Mouse (Mus musculus) stomach, postnatal 0 days (tissue): ENCODE results near the gene Fam173a. TPM values are rescaled to one million over a fixed set of nuclear protein-coding genes. Genes with fewer than 3 reads are reported as not detected.
"Not testable (repeated sequence)": the region's sequence is repeated elsewhere in the genome, so short reads cannot be mapped to it uniquely, and the experiment has no call there.

ENCODE experiments used
- ATAC-seq: fragments of 200-750 bp; cut with Nextera tagmentation; 2 replicates; pipeline ENCODE4 v1.8.0; 2017; ENCODE audit not compliant: low FRiP score, low TSS enrichment
- DNase-seq: peaks from one replicate; pipeline ENCODE4 v3.0.0-alpha.2; 2016; ENCODE audit warnings: low spot score
- H3K27ac ChIP-seq: fragments of 300-500 bp; sonication (generic); replicated peaks from 2 replicates; pipeline ENCODE4 v1.5.1; 2014; ENCODE audit warnings: mild to moderate bottlenecking, control low read depth
- H3K27me3 ChIP-seq: fragments of 300-500 bp; sonication (generic); 2 replicates; pipeline ENCODE4 v1.6.1; 2014; ENCODE audit warnings: low read length; ENCODE audit not compliant: control insufficient read depth, insufficient read depth
- H3K36me3 ChIP-seq: fragments of 300-500 bp; sonication (generic); 2 replicates; pipeline ENCODE4 v1.6.1; 2014; ENCODE audit warnings: low read length, mixed read lengths; ENCODE audit not compliant: control insufficient read depth, insufficient read depth
- H3K4me1 ChIP-seq: fragments of 300-500 bp; sonication (generic); replicated peaks from 2 replicates; pipeline ENCODE4 v1.6.1; 2014; ENCODE audit warnings: antibody characterized with exemption; ENCODE audit not compliant: control insufficient read depth, insufficient read depth
- H3K4me2 ChIP-seq: fragments of 300-500 bp; sonication (generic); replicated peaks from 2 replicates; pipeline ENCODE4 v1.6.1; 2014; ENCODE audit warnings: low read depth, mild to moderate bottlenecking, control low read depth, moderate library complexity
- H3K4me3 ChIP-seq: fragments of 300-500 bp; sonication (generic); 2 replicates; pipeline ENCODE4 v1.5.1; 2014; ENCODE audit warnings: low read depth, low read length, control low read depth
- H3K9ac ChIP-seq: fragments of 300-500 bp; sonication (generic); 2 replicates; pipeline ENCODE4 v1.6.1; 2014; ENCODE audit warnings: mild to moderate bottlenecking, low read length, control low read depth, mixed read lengths
- H3K9me3 ChIP-seq: fragments of 300-500 bp; sonication (generic); 2 replicates; pipeline ENCODE4 v1.6.1; 2016; ENCODE audit warnings: low read length; ENCODE audit not compliant: control insufficient read depth
- CTCF ChIP-seq: IDR thresholded peaks from 2 replicates; pipeline ENCODE4 v1.5.1; 2016; ENCODE audit warnings: antibody characterized with exemption, low read depth, mild to moderate bottlenecking, moderate library complexity
- EP300 ChIP-seq: optimal IDR thresholded peaks from 2 replicates; pipeline ENCODE3; 2016; ENCODE audit warnings: antibody characterized with exemption
- WGBS: fragments of 180-500 bp; shearing (Covaris S2); extraction: QIAGEN DNeasy Blood & Tissue Kit; methylation state at CpG from one replicate; pipeline ENCODE4 v1.1.7; 2014; 5-methylcytosine and 5-hydroxymethylcytosine counted together
- microRNA-seq: library from miRNA; unstranded; fragments of <30 nt; microRNA quantifications from one replicate; pipeline ENCODE4, GENCODE M21; 2016
- polyA plus RNA-seq: library from polyadenylated mRNA; unstranded; fragments of >200 nt; fragmentation: Nextera tagmentation; extraction: Ambion mirVana; gene quantifications from 2 replicates; pipeline ENCODE4 v1.2.1, GENCODE M21; 2015

Fam173a gene
- polyA plus RNA-seq, 1 experiment from 2014 or later = 91.0 TPM

DNA sequence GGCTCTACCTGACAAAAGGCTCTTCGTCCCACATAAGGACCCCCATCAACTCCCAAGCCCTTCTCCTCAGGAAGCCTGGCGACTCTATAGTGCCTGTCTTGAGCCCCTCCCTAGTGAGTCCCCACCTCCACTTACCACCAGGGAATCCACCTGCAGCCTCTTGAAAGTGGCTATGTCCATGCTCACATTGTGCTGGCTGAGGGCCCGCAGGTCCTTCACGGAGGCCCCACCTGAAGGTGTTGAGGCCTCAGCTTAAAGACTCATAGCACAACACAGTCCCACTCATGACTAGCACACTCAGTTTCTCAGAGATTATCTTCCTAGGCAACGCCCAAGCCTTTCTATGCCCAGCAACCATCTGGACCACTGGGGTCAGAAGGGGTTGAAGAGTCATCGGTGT lies 43.4 kb downstream of the Fam173a start:
- TF ChIP-seq EP300 (no peak), CTCF (no peak)
- Histone ChIP-seq H3K4me1 (no peaks in the 10 kb centered on the region), H3K9me3 (no peaks in the 10 kb centered on the region), H3K4me2 (no peak overlapping the region), H3K27me3 (no peaks in the 10 kb centered on the region), H3K9ac (no peak overlapping the region), H3K4me3 (no peak overlapping the region), H3K36me3 (no peaks in the 10 kb centered on the region), H3K27ac (no peak overlapping the region)
- DNase-seq (no peak), ATAC-seq (no peak)
- 79% methylated on average over 6 of the region's 6 CpGs for WGBS

DNA sequence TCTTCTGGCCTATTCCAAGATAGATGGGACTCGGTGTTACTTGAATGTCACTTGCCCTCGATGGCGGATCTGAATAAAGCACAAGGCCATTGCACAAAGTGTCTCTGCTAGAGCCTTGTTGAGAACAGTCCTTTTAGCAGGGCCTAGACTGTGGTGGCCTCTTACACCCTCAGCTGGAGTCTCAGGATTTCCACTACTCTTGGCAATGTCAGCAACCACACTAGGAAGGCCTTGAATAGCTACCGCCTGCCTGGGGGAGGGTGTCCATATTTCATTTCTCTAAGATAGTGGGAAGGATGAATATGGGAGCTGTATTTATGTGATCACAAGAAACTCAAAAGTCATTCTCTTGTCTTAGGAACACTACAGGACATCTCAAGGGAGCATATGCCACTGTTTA lies 44.5 kb downstream of the Fam173a start:
- Histone ChIP-seq H3K36me3 (no peaks in the 10 kb centered on the region), H3K4me3 (no peak overlapping the region), H3K27me3 (no peaks in the 10 kb centered on the region), H3K4me1 (no peaks in the 10 kb centered on the region), H3K9me3 (no peaks in the 10 kb centered on the region), H3K9ac (no peak overlapping the region), H3K27ac (no peak overlapping the region), H3K4me2 (no peak overlapping the region)
- 88% methylated on average over 4 of the region's 4 CpGs for WGBS
- DNase-seq (no peak), ATAC-seq (no peak)
- TF ChIP-seq CTCF = no peak
- no peak for TF ChIP-seq EP300

DNA sequence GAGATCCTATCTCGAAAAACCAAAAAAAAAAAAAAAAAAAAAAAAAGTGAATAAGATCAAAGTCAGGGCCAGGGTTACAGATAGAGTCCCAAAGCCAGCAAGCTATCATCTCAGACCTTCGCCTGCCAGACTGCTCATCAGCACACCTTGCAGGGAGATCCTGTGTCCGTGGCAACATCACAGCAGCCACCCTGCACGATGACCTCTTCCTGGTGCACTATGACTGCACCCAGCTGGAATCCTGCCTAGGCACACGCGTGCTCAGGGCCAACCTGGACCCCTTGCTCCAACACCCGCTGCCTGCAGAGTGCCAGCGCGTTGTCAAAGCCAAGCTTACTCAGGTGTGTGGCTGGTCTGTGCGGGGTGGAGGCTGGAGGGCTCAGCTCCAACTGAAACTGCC lies 48.4 kb downstream of the Fam173a start:
- H3K9ac ChIP-seq = no peak overlapping the region
- H3K9me3 ChIP-seq = no peaks in the 10 kb centered on the region
- no peak for ATAC-seq
- TF ChIP-seq CTCF = no peak
- no peak for TF ChIP-seq EP300
- H3K36me3 ChIP-seq = no peaks in the 10 kb centered on the region
- H3K4me3 ChIP-seq = no peak overlapping the region
- no peak overlapping the region for H3K4me2 ChIP-seq
- H3K27ac ChIP-seq = no peak overlapping the region
- 69% methylated on average over 10 of the region's 10 CpGs for WGBS
- H3K4me1 ChIP-seq = no peaks in the 10 kb centered on the region
- H3K27me3 ChIP-seq = no peaks in the 10 kb centered on the region
- no peak for DNase-seq

GRCm38 (mm10) chr17:25743831-25744230 lies 48.9 kb downstream of the Fam173a start:
- H3K9me3 ChIP-seq = no peaks in the 10 kb centered on the region
- TF ChIP-seq CTCF (no peak), EP300 (no peak)
- H3K4me2 ChIP-seq = no peak overlapping the region
- H3K4me3 ChIP-seq = no peak overlapping the region
- ATAC-seq (no peak), DNase-seq (no peak)
- H3K27me3 ChIP-seq = no peaks in the 10 kb centered on the region
- 93% methylated on average over 9 of the region's 9 CpGs for WGBS
- no peaks in the 10 kb centered on the region for H3K4me1 ChIP-seq
- no peaks in the 10 kb centered on the region for H3K36me3 ChIP-seq
- no peak overlapping the region for H3K27ac ChIP-seq
- no peak overlapping the region for H3K9ac ChIP-seq

GRCm38 (mm10) chr17:25741471-25741870 lies 51.2 kb downstream of the Fam173a start:
- not testable (repeated sequence) for ATAC-seq, DNase-seq
- 77% methylated on average over 12 of the region's 12 CpGs for WGBS

More at GRCm38 (mm10) chr17:25741471-25741870, 51.2 kb downstream of the Fam173a start:
- not testable (repeated sequence) for H3K9me3 ChIP-seq, H3K9ac ChIP-seq, H3K4me1 ChIP-seq, H3K4me2 ChIP-seq, H3K27me3 ChIP-seq, H3K27ac ChIP-seq, H3K4me3 ChIP-seq, H3K36me3 ChIP-seq

Small RNA genes within 50 kb of the gene (microRNA-seq; reads per million reads assigned to microRNA genes)
- gene Gm25083 = not detected
- 1.3 reads per million for gene Mir3082
- gene Mir6966 = not detected

Other genes starting within 250 kb of the Fam173a start
- gene Sox8, start 222.2 kb downstream of the Fam173a start, polyA plus RNA-seq = 1.4 and 1.6 TPM in 2 replicates
- 16.3 and 17.7 TPM in 2 replicates for gene Lmf1, start 213.8 kb downstream of the Fam173a start, polyA plus RNA-seq
- gene Gng13, start 75.7 kb downstream of the Fam173a start, polyA plus RNA-seq = 1.4 and 1.7 TPM in 2 replicates
- gene Chtf18, start 65.5 kb downstream of the Fam173a start, polyA plus RNA-seq = 4.2 and 5.4 TPM in 2 replicates
- gene Rpusd1, start 65.2 kb downstream of the Fam173a start, polyA plus RNA-seq = 10.3 and 10.5 TPM in 2 replicates
- 0.05 and 0.10 TPM in 2 replicates for gene Mslnl, start 56.9 kb downstream of the Fam173a start, polyA plus RNA-seq
- gene Msln, start 38.5 kb downstream of the Fam173a start, polyA plus RNA-seq = 54.8 and 70.6 TPM in 2 replicates
- gene Narfl, start 19.1 kb downstream of the Fam173a start, polyA plus RNA-seq = 19.1 and 20.9 TPM in 2 replicates
- gene Haghl, start 7.2 kb downstream of the Fam173a start, polyA plus RNA-seq = 37.5 and 40.2 TPM in 2 replicates
- 0.23 and 0.24 TPM in 2 replicates for gene Ccdc78, start 6.3 kb downstream of the Fam173a start, polyA plus RNA-seq
- gene AC134908.4, start 2.8 kb upstream of the Fam173a start, polyA plus RNA-seq = 0.65 TPM in 1 of 2 replicates, not detected in the other
- gene Metrn, start 4.2 kb upstream of the Fam173a start, polyA plus RNA-seq = 18.7 and 19.0 TPM in 2 replicates
- 1.3 and 1.9 TPM in 2 replicates for gene Fbxl16, start 16.2 kb upstream of the Fam173a start, polyA plus RNA-seq
- 10.8 and 12.5 TPM in 2 replicates for gene Wdr24, start 30.7 kb upstream of the Fam173a start, polyA plus RNA-seq
- 29.7 and 31.5 TPM in 2 replicates for gene Jmjd8, start 36.0 kb upstream of the Fam173a start, polyA plus RNA-seq
- 215 and 224 TPM in 2 replicates for gene Stub1, start 40.5 kb upstream of the Fam173a start, polyA plus RNA-seq
- gene Rhbdl1, start 44.4 kb upstream of the Fam173a start, polyA plus RNA-seq = 3.1 and 4.3 TPM in 2 replicates
- 1.8 and 2.3 TPM in 2 replicates for gene Gm20683, start 48.9 kb upstream of the Fam173a start, polyA plus RNA-seq
- gene Rhot2, start 52.0 kb upstream of the Fam173a start, polyA plus RNA-seq = 10.7 and 13.2 TPM in 2 replicates
- gene Wdr90, start 68.6 kb upstream of the Fam173a start, polyA plus RNA-seq = 4.1 and 4.2 TPM in 2 replicates
- 52.4 and 59.9 TPM in 2 replicates for gene Mcrip2, start 75.9 kb upstream of the Fam173a start, polyA plus RNA-seq
- gene Mettl26, start 82.2 kb upstream of the Fam173a start, polyA plus RNA-seq = 52.9 and 54.1 TPM in 2 replicates
- gene Wfikkn1, start 88.0 kb upstream of the Fam173a start, polyA plus RNA-seq = 0.35 and 0.38 TPM in 2 replicates
- gene Rab40c, start 126.8 kb upstream of the Fam173a start, polyA plus RNA-seq = 20.2 TPM in 2 replicates
- 25.4 and 29.9 TPM in 2 replicates for gene Pigq, start 152.0 kb upstream of the Fam173a start, polyA plus RNA-seq
- not detected in 2 replicates for gene Nhlrc4, start 152.1 kb upstream of the Fam173a start, polyA plus RNA-seq
- gene A930017K11Rik, start 159.7 kb upstream of the Fam173a start, polyA plus RNA-seq = 0.06 TPM in 1 of 2 replicates, not detected in the other
- gene Capn15, start 192.9 kb upstream of the Fam173a start, polyA plus RNA-seq = 12.5 and 13.7 TPM in 2 replicates